Mouse (Mus musculus) lung, adult 2 months (tissue): ENCODE measurements around the gene Ddr1. TPM values are rescaled to one million over a fixed set of nuclear protein-coding genes. Genes with fewer than 3 reads are reported as not detected.
"Not testable (repeated sequence)": the region's sequence is repeated elsewhere in the genome, so short reads cannot be mapped to it uniquely, and the experiment has no call there.

Source experiments
- DNase-seq: peaks from one replicate; pipeline ENCODE4 v3.0.0; 2022
- H3K4me1 ChIP-seq: fragments of 200-500 bp; 2 replicates; pipeline ENCODE4 v1.6.1; 2011; ENCODE audit warnings: low read length; ENCODE audit not compliant: control insufficient read depth, insufficient read depth
- H3K4me3 ChIP-seq: fragments of 200-500 bp; replicated peaks from 2 replicates; pipeline ENCODE3; 2011; ENCODE audit warnings: low read depth, mild to moderate bottlenecking, control low read depth, low read length; ENCODE audit errors: extremely low read depth
- CTCF ChIP-seq: fragments of 200-500 bp; IDR thresholded peaks from 2 replicates; pipeline ENCODE4 v1.5.1; 2011; ENCODE audit warnings: mild to moderate bottlenecking, low read length, control low read depth; ENCODE audit not compliant: insufficient read depth
- POLR2A ChIP-seq: fragments of 200-500 bp; IDR thresholded peaks from 2 replicates; pipeline ENCODE4 v1.6.1; 2011; ENCODE audit warnings: low read depth, mild to moderate bottlenecking, control low read depth, low read length, borderline replicate concordance; ENCODE audit errors: extremely low read depth
- WGBS: fragments of 180-500 bp; shearing (Covaris S2); methylation state at CpG from one replicate; pipeline ENCODE4 v1.1.7; 2018; 5-methylcytosine and 5-hydroxymethylcytosine counted together
- polyA plus RNA-seq: library from polyadenylated mRNA; depleted of rRNA; stranded (reverse); fragments of >200 nt; gene quantifications from 2 replicates; pipeline ENCODE4 v1.2.3, GENCODE M21; 2012

Gene Ddr1
- polyA plus RNA-seq, 1 experiment: 63.9 TPM

DNA sequence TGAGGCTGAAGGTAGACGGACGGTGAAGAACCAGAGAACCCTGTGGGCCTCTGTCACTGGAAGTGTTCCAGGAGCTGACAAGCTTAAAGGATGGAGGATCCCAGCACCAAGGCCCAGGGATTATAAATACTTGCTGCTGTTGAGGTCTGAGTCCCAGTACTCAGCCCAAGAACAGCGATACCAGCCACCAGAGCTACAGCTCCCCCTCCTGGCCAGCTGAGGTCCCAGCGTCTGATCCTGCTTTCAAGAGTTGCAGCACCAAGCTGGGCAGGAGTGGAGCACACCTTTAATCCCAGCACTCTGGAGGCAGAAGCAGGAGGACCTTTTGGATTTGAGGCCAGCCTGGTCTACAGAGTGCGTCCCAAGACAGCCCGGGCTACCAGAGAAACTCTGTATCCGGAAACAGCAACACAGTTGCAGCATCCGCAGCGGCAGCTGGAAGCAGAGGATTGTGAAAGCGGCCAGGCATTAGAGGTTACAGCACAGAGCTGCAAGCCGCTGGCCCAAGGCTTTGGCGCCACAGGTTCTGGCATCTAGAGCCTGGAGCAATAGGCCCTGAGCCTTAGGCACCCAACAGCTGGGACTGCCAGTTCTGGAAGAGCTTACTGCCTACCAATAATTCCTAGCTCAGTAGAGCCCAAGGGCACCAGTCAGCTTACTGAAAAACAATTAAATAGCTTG is 32.0 kb upstream of the Ddr1 start:
- TF ChIP-seq CTCF (peak; percentile 82), POLR2A (no peak)
- no peak overlapping the region for H3K4me3 ChIP-seq
- 38% methylated on average over 12 of the region's 12 CpGs for WGBS
- peaks cover 2% of the 10 kb centered on the region; the same call in 1 of the 2 replicates for H3K4me1 ChIP-seq
- DNase-seq: peak; percentile 74

DNA sequence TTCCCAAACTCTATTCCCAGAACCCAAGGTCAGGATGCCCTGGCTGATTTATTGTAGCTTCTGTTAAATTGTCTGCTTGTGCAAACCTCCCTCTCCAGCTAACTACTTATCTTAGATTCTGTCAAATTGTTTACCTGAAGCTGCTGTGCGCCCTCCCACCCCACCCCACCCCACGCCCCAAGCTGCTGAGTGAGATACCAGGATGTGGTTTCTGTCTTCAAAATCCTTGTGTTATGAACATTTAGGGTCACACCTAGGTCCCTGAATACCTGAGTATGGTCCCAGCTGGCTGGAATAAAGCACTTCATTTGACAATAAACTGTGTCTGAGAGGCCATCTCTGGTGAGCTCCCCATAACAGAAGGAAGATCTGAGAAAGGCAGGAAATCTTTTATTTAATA is 30.1 kb upstream of the Ddr1 start:
- TF ChIP-seq POLR2A (no peak), CTCF (no peak)
- WGBS: 46% methylated on average over 2 of the region's 2 CpGs
- no peak for DNase-seq
- no peak overlapping the region for H3K4me3 ChIP-seq
- peaks cover 2% of the 10 kb centered on the region; the same call in 1 of the 2 replicates for H3K4me1 ChIP-seq

DNA sequence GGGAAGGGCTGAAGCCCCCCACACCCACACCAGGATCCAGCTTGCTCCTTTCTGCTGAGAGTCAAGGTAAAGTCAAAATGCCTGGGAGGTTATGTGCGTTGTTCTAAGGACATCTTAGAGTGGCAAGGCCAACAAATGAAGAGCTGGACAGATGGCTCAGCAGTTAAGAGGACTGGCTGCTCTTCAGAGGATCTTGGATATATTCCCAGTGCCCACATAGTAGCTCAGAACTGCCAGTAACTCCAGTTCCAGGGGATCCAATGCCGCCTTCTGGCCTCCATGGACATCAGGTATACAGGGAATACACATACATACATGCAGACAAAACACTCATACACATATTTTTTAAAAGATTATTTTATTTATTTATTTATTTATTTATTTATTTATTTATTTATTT is 29.0 kb upstream of the Ddr1 start:
- WGBS: 84% methylated on average over 2 of the region's 2 CpGs
- H3K4me1 ChIP-seq: 0 out of 2 replicates have a peak, but pooled peaks cover 2% of the 10 kb centered on the region
- no peak overlapping the region for H3K4me3 ChIP-seq
- no peak for TF ChIP-seq CTCF
- no peak for TF ChIP-seq POLR2A
- no peak for DNase-seq

DNA sequence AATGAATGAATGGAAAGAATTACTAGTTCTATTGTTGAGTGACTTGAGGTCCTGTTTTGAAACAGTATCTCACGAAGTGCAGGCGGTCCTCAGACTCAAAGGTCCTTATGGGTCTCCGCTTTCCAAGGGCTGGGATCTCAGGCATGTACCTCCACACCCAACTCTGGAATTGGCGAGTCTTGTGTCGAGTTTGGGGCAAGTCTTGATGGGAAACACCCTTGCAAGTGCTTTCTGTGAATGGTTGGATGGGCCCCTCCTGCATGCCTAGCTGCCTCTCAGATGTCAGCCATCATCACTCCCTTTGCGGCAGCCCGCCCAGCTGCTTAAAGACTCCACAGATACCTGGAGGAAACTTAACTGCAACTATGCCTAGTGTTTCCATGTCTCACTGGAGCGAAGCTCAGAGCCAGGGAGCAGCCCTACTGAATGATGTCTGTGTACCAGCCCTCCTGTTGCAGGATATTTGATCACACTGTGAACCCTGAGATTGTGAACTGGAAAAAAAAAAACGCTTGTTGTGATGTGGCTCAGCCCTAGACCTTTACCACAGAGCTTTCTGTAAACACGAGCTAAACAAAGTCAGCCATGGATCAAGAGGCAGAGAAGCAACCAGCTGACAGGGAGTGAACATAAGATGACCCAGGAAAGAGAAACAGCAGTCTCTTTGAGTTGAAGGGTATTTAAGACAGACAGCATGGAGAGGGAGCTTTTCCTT is 27.2 kb upstream of the Ddr1 start:
- WGBS: 41% methylated on average over 10 of the region's 10 CpGs
- TF ChIP-seq CTCF (no peak), POLR2A (no peak)

DNA sequence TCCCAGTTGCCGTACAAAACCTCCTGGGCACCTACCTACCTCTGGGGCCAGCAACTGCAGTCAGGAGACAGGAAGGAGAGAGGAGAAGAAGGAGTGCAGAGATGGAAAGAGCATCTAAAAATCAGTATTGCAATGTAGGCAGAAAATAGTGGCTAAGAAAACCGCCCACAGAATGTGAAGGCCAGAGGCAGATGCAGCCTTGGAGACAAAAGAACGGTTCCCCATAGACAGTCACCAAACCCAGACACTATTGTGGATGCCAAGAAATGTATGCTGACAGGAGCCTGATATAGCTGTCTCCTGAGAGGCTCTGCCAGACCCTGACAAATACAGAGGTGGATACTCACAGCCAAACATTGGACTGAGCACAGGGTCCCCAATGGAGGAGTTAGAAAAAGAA is 25.7 kb upstream of the Ddr1 start:
- 70% methylated on average over 3 of the region's 3 CpGs for WGBS
- H3K4me1 ChIP-seq, DNase-seq, H3K4me3 ChIP-seq: not testable (repeated sequence)

More for the DNA sequence above, 27.2 kb upstream of the Ddr1 start:
- no peak overlapping the region for H3K4me3 ChIP-seq
- DNase-seq: no peak
- H3K4me1 ChIP-seq: 0 out of 2 replicates have a peak, but pooled peaks cover 2% of the 10 kb centered on the region

DNA sequence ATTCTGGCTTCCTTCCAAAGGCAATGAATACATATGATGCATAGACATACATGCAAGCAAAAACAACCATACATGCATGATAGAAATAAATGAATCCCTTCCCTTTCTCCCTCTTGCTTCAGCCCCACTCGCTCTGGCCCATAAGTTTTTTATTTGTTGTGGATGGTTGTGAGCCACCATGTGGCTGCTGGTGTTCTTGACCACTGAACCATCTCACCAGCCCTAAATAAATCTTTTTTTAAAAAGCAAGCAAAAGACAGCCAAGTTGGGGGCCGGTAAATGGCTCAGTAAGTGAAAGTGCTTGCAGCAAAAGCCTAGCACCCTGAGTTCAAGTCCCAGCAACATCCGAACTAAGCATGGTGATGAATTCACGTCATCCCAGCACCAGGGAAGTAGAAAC is 24.4 kb upstream of the Ddr1 start:
- DNase-seq: no peak
- no peak for TF ChIP-seq CTCF
- TF ChIP-seq POLR2A: no peak
- Histone ChIP-seq H3K4me1 (no peaks in the 10 kb centered on the region), H3K4me3 (no peak overlapping the region)
- 82% methylated on average over 4 of the region's 4 CpGs for WGBS

DNA sequence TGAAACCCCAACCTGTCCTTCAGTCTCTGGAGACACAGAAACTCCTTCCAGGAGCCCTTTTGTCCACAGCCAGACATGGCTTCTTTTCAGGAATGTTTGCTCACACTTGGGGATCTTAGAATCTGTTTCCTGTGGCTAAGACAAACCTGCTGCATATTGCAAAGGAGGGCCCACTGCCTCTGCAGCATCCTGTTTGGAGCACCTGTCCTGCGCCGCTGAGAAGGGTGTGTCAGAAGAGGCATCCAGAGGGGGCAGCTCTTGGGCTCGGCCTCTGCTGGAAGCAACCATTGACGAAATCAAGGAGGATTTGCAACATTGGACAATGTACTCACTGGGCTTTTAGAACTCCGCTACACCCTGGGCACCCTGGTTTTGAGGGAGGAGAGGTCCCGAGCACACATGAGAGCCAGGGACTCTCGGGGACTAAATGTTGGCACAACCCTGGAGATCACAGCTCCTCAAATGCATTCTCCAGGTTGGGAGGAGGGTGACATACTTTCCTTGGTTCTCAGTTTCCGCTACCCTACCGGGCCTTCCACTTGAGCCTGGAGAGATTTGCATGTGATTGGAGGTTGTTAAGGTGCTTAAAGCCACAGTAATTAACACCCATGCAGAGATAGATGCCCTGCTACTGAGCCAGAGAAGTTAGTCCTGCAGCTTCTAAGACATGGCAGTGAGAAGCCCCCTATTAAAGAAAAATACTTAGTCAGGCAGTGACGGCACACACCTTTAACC is 23.2 kb upstream of the Ddr1 start:
- WGBS: 59% methylated on average over 10 of the region's 10 CpGs
- DNase-seq: no peak
- no peak for TF ChIP-seq POLR2A
- TF ChIP-seq CTCF: no peak
- H3K4me3 ChIP-seq: no peak overlapping the region
- H3K4me1 ChIP-seq: no peaks in the 10 kb centered on the region

DNA sequence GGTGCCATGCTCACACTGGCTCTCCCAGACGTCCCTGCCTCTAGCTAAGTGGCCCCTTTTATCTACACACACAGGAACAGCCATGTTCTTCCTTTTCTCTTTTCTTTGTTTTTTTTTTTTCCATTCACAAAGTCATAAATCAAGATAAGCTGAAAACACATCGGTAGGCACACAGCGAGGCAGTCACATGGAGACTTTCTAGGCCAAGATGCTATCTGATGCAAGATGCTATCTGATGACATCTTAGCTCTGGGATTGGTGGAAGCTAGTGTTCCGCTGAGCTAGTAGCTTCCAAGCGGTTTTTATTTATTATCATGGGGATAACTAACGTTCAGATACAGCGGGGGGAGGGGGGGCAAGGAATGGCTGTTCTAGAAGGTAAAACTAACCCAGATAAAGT is 22.6 kb upstream of the Ddr1 start:
- TF ChIP-seq CTCF (no peak), POLR2A (no peak)
- Histone ChIP-seq H3K4me3 (no peak overlapping the region), H3K4me1 (no peaks in the 10 kb centered on the region)
- DNase-seq: no peak
- WGBS: 37% methylated on average over 7 of the region's 7 CpGs

DNA sequence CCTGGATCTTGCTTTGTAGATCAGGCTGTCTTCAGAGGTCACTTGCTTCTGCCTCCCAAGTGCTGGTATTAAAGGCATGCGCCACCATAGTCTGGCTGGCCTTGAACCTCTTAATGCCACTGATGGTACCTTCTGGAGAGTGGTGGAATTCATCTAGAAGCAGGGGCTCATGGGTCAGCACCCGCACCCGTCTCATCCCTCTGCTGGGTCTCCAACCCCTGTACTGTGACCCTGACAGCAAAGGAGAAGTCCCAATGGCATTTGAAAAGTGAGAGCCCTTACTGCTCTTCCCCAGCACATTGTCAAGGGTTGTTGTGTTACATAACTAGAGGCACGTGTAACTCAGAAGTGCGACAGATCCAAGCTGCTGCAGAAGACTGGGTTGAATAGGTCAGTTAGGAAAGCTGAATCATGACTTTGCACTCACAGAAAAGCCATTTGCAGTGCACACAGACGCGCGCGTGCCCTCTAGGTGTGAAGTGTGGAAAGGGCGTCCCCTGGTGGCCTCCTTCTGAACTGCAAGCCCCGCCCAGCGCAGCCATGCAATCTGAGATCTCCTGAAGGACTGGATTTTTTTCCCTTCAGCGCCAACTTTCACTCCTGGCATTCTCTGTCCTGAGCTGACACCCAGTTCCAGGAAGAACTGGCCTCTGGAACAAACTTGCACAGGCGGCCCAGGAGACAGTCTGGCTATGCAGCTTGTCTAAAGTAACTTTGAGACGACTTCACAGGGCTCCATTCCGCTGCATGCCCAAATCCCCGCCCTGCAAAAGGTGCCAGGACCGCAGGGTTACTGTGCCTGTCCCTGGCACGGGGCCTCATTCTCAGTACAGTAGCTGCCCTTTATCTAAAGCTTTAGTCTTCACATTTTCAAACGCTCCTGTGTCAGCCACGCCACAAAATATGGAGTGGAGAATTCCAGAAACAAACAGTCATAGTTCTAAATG is 21.1 kb upstream of the Ddr1 start:
- 17% methylated on average over 21 of the region's 21 CpGs for WGBS
- no peak overlapping the region for H3K4me3 ChIP-seq
- no peak for TF ChIP-seq POLR2A
- TF ChIP-seq CTCF: peak; percentile 99
- no peaks in the 10 kb centered on the region for H3K4me1 ChIP-seq
- peak; percentile 94 for DNase-seq
